Mouse (Mus musculus) layer of hippocampus, adult 6 months (tissue): ENCODE measurements around the gene Mndal. TPM values are rescaled to one million over a fixed set of nuclear protein-coding genes. Genes with fewer than 3 reads are reported as not detected.

Experiments
- long read RNA-seq, 2 experiments: library from polyadenylated mRNA; unstranded; transcript quantifications; one replicate each; pipeline ENCODE4 v2.0.0; 2019 to 2020
- polyA plus RNA-seq: library from polyadenylated mRNA; unstranded; fragments of <200 nt; fragmentation: Nextera tagmentation; gene quantifications from 2 replicates; pipeline ENCODE4 v1.2.3, GENCODE M21; 2021

Mndal gene
- 1.7 and 1.8 TPM in 2 replicates for polyA plus RNA-seq
- long read RNA-seq, experiment 1, partial matches to known transcripts = 0 of 1 reads
- long read RNA-seq, experiment 1, other reads (novel, unspliced or antisense) = 1 of 1 reads
- long read RNA-seq, experiment 2, partial matches to known transcripts = 1 of 4 reads
- long read RNA-seq, experiment 2, other reads (novel, unspliced or antisense) = 3 of 4 reads

GRCm38 (mm10) chr1:173941924-173942779 is at the start of gene Mndal, which contains the start of gene Ifi203:
Mndal (minus strand) TSS chr1:173942491.
Ifi203 (minus strand) TSS chr1:173942672.

DNA sequence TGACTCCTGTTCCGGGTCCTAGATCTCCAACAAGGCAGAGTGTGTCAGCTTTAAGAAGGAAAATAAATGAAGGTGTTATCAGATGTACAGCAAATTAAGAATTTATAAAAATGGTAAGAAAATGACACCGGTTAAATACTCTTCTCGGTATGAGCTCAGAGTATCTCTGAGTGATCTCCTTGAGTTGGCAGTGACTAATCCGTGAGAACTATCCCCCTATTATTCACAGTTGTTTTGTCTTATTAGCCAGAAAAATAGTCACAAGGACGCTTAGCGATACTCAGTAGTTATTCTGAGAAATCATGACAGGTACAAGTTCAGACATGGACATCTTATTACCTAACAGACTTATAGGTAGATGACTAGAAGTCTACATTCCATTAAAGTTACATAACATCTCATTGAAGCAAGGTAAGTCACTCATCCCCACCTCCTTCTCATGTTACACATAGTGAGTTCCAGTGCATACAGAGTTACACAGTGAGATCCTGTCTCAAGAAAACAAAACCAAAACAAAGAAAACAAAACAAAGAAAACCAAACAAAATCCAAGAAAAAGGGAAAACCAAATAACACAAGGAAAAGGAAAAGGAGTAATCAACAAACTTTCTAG is 40.5 kb upstream of the Mndal start, which contains the start of gene Ifi202b:
Gene Ifi202b (minus strand): TSS at position 51 of the 612 bp plus-strand sequence.

GRCm38 (mm10) chr1:173912548-173913255 is 29.6 kb downstream of the Mndal start, which contains the start of gene Ifi211:
Ifi211 (minus strand) TSS chr1:173913046.

Other genes with a start within 250 kb of the Mndal start
- gene Ifi207, start 200.7 kb downstream of the Mndal start, polyA plus RNA-seq = 0.04 and 0.06 TPM in 2 replicates
- gene Ifi204, start 175.5 kb downstream of the Mndal start, polyA plus RNA-seq = 0.25 and 0.54 TPM in 2 replicates
- 0.14 TPM in 1 of 2 replicates, not detected in the other for gene Ifi211, start 29.4 kb downstream of the Mndal start, polyA plus RNA-seq
- 0.74 and 0.90 TPM in 2 replicates for gene Ifi203, start 181 bp upstream of the Mndal start, polyA plus RNA-seq
- 0.10 TPM in 1 of 2 replicates, not detected in the other for gene Ifi202b, start 40.3 kb upstream of the Mndal start, polyA plus RNA-seq
- not detected in 2 replicates for gene Ifi205, start 89.3 kb upstream of the Mndal start, polyA plus RNA-seq
- gene Olfr433, start 98.2 kb upstream of the Mndal start, polyA plus RNA-seq = not detected in 2 replicates
- gene Olfr432, start 106.7 kb upstream of the Mndal start, polyA plus RNA-seq = not detected in 2 replicates
- not detected in 2 replicates for gene Olfr430, start 124.1 kb upstream of the Mndal start, polyA plus RNA-seq
- gene Olfr429, start 141.8 kb upstream of the Mndal start, polyA plus RNA-seq = not detected in 2 replicates
- not detected in 2 replicates for gene Olfr427, start 154.4 kb upstream of the Mndal start, polyA plus RNA-seq
- not detected in 2 replicates for gene Olfr231, start 178.7 kb upstream of the Mndal start, polyA plus RNA-seq
- gene Olfr424, start 189.0 kb upstream of the Mndal start, polyA plus RNA-seq = not detected in 2 replicates
- gene Olfr420, start 213.1 kb upstream of the Mndal start, polyA plus RNA-seq = not detected in 2 replicates
- gene Spta1, start 230.3 kb upstream of the Mndal start, polyA plus RNA-seq = not detected in 2 replicates